Mouse (Mus musculus): ENCODE results near the gene Lmnb2. TPM values are rescaled to one million over a fixed set of nuclear protein-coding genes. Genes with fewer than 3 reads are reported as not detected.

Gene Lmnb2
- polyA plus RNA-seq (2016; fragmentation: Nextera tagmentation; extraction: Ambion mirVana) = 23.1 and 23.6 TPM in 2 replicates

- H3K4me2 ChIP-seq = peak within 1 kb of the TSS; percentile 88
- H3K4me1 ChIP-seq = peaks cover 61% of the 10 kb centered on the region
- peak within 1 kb of the TSS; percentile 72 for H3K27ac ChIP-seq
- H3K36me3 ChIP-seq = peaks cover 18% of the 10 kb centered on the region
- peak within 1 kb of the TSS; percentile 70 for H3K9ac ChIP-seq
- WGBS (ENCODE audit: insufficient replicate concordance) = under 1% methylated on average over 61 of the region's 61 CpGs
- no peaks in the 10 kb centered on the region for H3K9me3 ChIP-seq (replicated peaks)
- peaks cover 34% of the 10 kb centered on the region; the same call in 1 of the 2 replicates for H3K27me3 ChIP-seq (replicated peaks)
- peak; percentile 42 for ATAC-seq
- peak within 1 kb of the TSS; percentile 73 for H3K4me3 ChIP-seq
These were observed at the start of gene Lmnb2 for GRCm38 (mm10) chr10:80917779-80918434. Gene Lmnb2 (minus strand): TSS chr10:80918245.

- Histone ChIP-seq H3K36me3 (no peaks in the 10 kb centered on the region), H3K4me1 (peaks cover 26% of the 10 kb centered on the region), H3K4me3 (no peak overlapping the region), H3K4me2 (no peak overlapping the region), H3K9me3 (replicated peaks) (no peaks in the 10 kb centered on the region), H3K27ac (no peak overlapping the region), H3K27me3 (replicated peaks) (peaks cover 15% of the 10 kb centered on the region; the same call in 1 of the 2 replicates), H3K9ac (no peak overlapping the region)
- no peak for ATAC-seq
- 32% methylated on average over 3 of the region's 3 CpGs for WGBS (ENCODE audit: insufficient replicate concordance)
These were observed 49.1 kb upstream of the Lmnb2 start for GRCm38 (mm10) chr10:80967101-80967656.

GRCm38 (mm10) chr10:80966296-80966695 lies 48.3 kb upstream of the Lmnb2 start:
- H3K36me3 ChIP-seq = no peaks in the 10 kb centered on the region

DNA sequence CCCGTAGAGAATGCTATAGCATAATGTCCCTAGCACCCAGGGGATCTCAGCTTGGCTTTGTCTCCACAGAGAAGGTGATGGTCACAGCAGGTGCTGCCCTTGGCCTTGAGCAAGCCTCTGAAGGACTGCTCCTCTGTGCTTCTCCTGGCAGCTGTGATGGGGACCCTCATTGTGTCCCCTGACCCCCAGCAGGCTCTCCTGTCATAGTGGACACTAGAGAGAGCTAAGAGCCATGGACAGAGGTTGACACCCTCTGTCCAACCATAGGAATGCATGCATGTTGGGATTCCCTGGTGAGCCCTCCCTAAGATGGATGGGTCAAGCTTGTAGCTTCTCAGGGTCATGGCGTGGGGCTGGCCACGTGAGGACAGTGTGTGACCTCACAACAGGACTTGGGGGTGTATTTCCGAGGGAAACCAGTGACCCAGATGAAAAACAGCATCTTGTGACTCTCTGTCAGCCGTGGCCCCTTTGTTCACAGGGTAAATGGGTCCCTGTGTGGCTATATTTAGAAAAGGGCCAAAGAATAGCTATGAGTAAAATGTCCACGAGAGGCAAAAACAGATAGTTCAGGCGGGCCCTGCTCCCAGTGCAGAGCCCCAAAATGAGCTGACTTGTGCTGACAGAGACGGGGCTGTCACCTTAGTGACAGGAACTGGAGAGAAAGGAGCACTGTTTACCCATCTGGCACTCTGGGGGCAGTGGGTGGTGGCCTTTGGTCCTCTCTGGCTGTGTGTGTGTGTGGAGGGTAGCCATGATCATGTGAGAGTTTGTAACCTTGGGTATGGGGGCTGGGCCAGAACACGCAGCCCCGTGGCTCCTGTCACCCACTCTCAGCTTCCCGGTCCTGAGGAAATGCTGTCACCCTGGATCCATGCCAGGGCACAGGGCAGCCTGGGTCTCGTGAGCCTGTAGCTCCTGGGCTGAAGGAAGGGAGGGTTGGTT lies 45.3 kb upstream of the Lmnb2 start:
- Histone ChIP-seq H3K27ac (peak overlapping the region; percentile 65), H3K27me3 (replicated peaks) (peaks cover 7% of the 10 kb centered on the region; the same call in 1 of the 2 replicates), H3K4me3 (no peak overlapping the region), H3K9ac (no peak overlapping the region), H3K9me3 (replicated peaks) (no peaks in the 10 kb centered on the region), H3K4me1 (peaks cover 37% of the 10 kb centered on the region), H3K4me2 (no peak overlapping the region), H3K36me3 (no peaks in the 10 kb centered on the region)
- 0 out of 2 replicates have a peak, but pooled peaks have one; percentile 25 for ATAC-seq
- WGBS (ENCODE audit: insufficient replicate concordance) = 50% methylated on average over 12 of the region's 12 CpGs

More at GRCm38 (mm10) chr10:80966296-80966695, 48.3 kb upstream of the Lmnb2 start:
- Histone ChIP-seq H3K4me3 (no peak overlapping the region), H3K9me3 (replicated peaks) (no peaks in the 10 kb centered on the region), H3K9ac (no peak overlapping the region), H3K4me2 (no peak overlapping the region), H3K27me3 (replicated peaks) (peaks cover 8% of the 10 kb centered on the region; the same call in 1 of the 2 replicates), H3K27ac (no peak overlapping the region), H3K4me1 (peaks cover 31% of the 10 kb centered on the region)
- ATAC-seq = no peak
- 62% methylated on average over 12 of the region's 12 CpGs for WGBS (ENCODE audit: insufficient replicate concordance)

DNA sequence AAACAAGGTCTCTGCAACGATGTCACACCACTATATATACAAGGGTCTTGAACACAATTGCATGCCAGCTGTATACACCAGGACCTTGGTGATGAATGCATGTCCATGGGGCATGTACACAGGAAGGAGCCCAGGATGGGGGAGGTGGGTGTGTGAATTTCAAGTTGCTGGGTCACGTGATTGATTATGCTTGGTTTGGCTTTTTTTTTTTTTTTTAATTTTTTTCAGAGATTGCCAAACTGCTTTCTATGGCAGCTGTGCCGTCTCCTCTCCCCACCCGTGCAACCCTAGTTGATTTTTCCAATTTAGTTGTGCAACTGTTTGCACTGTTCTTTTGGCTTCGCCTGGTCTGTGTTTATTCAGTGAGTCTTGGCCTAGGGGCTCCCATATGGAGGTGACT lies 44.5 kb upstream of the Lmnb2 start:
- peak overlapping the region; percentile 65; the same call in 1 of the 2 replicates for H3K27ac ChIP-seq
- no peak overlapping the region for H3K4me2 ChIP-seq
- H3K9ac ChIP-seq = no peak overlapping the region
- no peak for ATAC-seq
- H3K27me3 ChIP-seq (replicated peaks) = peaks cover 7% of the 10 kb centered on the region; the same call in 1 of the 2 replicates
- peaks cover 37% of the 10 kb centered on the region for H3K4me1 ChIP-seq
- no peak overlapping the region for H3K4me3 ChIP-seq
- H3K36me3 ChIP-seq = no peaks in the 10 kb centered on the region
- no peaks in the 10 kb centered on the region for H3K9me3 ChIP-seq (replicated peaks)
- WGBS (ENCODE audit: insufficient replicate concordance) = 62% methylated on average over 5 of the region's 5 CpGs

GRCm38 (mm10) chr10:80962051-80962472 lies 44.0 kb upstream of the Lmnb2 start:
- peaks cover 7% of the 10 kb centered on the region; the same call in 1 of the 2 replicates for H3K27me3 ChIP-seq (replicated peaks)
- H3K36me3 ChIP-seq = no peaks in the 10 kb centered on the region
- H3K27ac ChIP-seq = peak overlapping the region; percentile 65; the same call in 1 of the 2 replicates
- no peak overlapping the region for H3K4me3 ChIP-seq
- no peak for ATAC-seq
- H3K4me1 ChIP-seq = peaks cover 37% of the 10 kb centered on the region
- no peaks in the 10 kb centered on the region for H3K9me3 ChIP-seq (replicated peaks)
- H3K4me2 ChIP-seq = no peak overlapping the region
- 62% methylated on average over 10 of the region's 10 CpGs for WGBS (ENCODE audit: insufficient replicate concordance)
- no peak overlapping the region for H3K9ac ChIP-seq

GRCm38 (mm10) chr10:80960551-80961508 lies 42.8 kb upstream of the Lmnb2 start:
- H3K4me2 ChIP-seq = peak overlapping the region; percentile 14; the same call in 1 of the 2 replicates
- ATAC-seq = no peak
- no peak overlapping the region for H3K4me3 ChIP-seq
- no peak overlapping the region for H3K9ac ChIP-seq
- H3K36me3 ChIP-seq = no peaks in the 10 kb centered on the region
- H3K4me1 ChIP-seq = peaks cover 37% of the 10 kb centered on the region
- H3K27me3 ChIP-seq (replicated peaks) = peaks cover 7% of the 10 kb centered on the region; the same call in 1 of the 2 replicates
- H3K9me3 ChIP-seq (replicated peaks) = no peaks in the 10 kb centered on the region
- peak overlapping the region; percentile 65; the same call in 1 of the 2 replicates for H3K27ac ChIP-seq
- WGBS (ENCODE audit: insufficient replicate concordance) = 19% methylated on average over 16 of the region's 16 CpGs

DNA sequence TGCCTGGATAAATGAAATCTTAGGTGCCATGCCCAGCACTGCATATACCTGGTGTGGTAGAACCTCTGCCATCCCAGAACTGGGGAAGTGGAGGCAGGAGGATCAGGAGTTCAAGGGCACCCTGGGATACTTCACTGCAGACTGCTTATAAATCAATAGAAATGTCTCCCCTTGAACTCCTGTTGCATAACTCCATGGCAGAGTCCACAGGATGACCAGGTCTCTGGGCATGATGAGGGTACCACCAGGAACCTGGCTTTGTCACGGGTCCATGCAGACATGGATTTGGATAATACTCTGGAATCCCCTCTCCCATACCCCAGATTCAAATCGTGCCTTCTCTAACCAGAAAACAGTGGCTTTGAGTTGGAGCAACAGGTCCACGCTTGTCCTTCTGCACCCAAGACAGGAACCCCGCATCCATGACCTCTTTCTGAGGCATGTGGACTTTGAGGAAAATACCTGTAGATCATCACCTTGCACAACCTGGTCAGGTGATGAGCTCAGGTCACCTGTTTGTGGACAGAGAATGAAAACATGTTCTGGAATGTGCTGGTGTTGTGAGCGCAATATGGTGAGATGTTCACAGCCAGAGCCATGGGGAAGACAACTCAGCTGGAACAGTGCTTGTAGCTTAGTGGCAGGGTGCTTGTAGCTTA lies 41.1 kb upstream of the Lmnb2 start:
- peaks cover 7% of the 10 kb centered on the region; the same call in 1 of the 2 replicates for H3K27me3 ChIP-seq (replicated peaks)
- peaks cover 31% of the 10 kb centered on the region for H3K4me1 ChIP-seq
- no peak for ATAC-seq
- no peaks in the 10 kb centered on the region for H3K36me3 ChIP-seq
- 66% methylated on average over 5 of the region's 5 CpGs for WGBS (ENCODE audit: insufficient replicate concordance)
- H3K9ac ChIP-seq = no peak overlapping the region
- H3K9me3 ChIP-seq (replicated peaks) = no peaks in the 10 kb centered on the region
- no peak overlapping the region for H3K4me3 ChIP-seq
- no peak overlapping the region for H3K4me2 ChIP-seq
- no peak overlapping the region for H3K27ac ChIP-seq

GRCm38 (mm10) chr10:80957791-80958190 lies 39.7 kb upstream of the Lmnb2 start:
- H3K27ac ChIP-seq = no peak overlapping the region
- peaks cover 7% of the 10 kb centered on the region; the same call in 1 of the 2 replicates for H3K27me3 ChIP-seq (replicated peaks)
- no peaks in the 10 kb centered on the region for H3K36me3 ChIP-seq
- no peak overlapping the region for H3K4me2 ChIP-seq
- no peaks in the 10 kb centered on the region for H3K9me3 ChIP-seq (replicated peaks)
- peaks cover 18% of the 10 kb centered on the region for H3K4me1 ChIP-seq
- ATAC-seq = no peak
- WGBS (ENCODE audit: insufficient replicate concordance) = 56% methylated on average over 4 of the region's 4 CpGs
- H3K4me3 ChIP-seq = no peak overlapping the region
- H3K9ac ChIP-seq = no peak overlapping the region

DNA sequence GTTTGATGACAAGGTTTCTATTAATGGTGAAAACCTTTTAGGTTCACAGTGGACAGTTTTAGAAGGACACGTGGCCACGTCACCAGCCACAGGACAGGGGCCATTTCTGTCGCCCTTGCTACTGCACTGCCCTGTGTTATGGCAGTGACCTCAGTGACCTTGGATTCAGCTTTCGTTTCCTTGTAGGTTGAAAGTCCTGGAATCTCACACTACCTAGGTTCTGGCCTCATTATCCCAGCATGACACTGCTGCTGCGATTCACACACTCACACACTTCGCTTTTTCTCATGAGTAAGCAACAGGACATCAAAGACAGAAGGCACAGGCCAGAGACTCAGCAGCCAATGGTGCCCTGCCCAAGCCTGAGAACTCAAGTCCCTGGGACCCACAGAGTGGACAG lies 38.9 kb upstream of the Lmnb2 start:
- ATAC-seq = no peak
- Histone ChIP-seq H3K4me3 (no peak overlapping the region), H3K4me1 (peaks cover 12% of the 10 kb centered on the region), H3K9me3 (replicated peaks) (no peaks in the 10 kb centered on the region), H3K4me2 (no peak overlapping the region), H3K27ac (no peak overlapping the region), H3K36me3 (no peaks in the 10 kb centered on the region), H3K27me3 (replicated peaks) (peaks cover 7% of the 10 kb centered on the region; the same call in 1 of the 2 replicates), H3K9ac (no peak overlapping the region)
- 65% methylated on average over 6 of the region's 6 CpGs for WGBS (ENCODE audit: insufficient replicate concordance)
